Mouse (Mus musculus) adrenal gland, postnatal 14 days (tissue): Measurements from ENCODE around the gene Rims1. TPM values are rescaled to one million over a fixed set of nuclear protein-coding genes. Genes with fewer than 3 reads are reported as not detected.
A peak's percentile ranks its signal among the peaks of the same experiment; 100 is the strongest.

Experiments
- DNase-seq: peaks from one replicate; pipeline ENCODE4 v3.0.0; 2021; ENCODE audit warnings: mixed read lengths
- total RNA-seq: library from RNA; stranded (reverse); gene quantifications from 2 replicates; pipeline ENCODE4 v1.2.3, GENCODE M21; 2021

Gene Rims1
- total RNA-seq, 1 experiment from 2014 or later = 0.67 TPM

- no peak for DNase-seq
These were observed 466.9 kb downstream of the Rims1 start for GRCm38 (mm10) chr1:22338914-22339313.

- DNase-seq = no peak
These were observed 484.7 kb downstream of the Rims1 start for GRCm38 (mm10) chr1:22320941-22321676.

GRCm38 (mm10) chr1:22315537-22315936 is 490.3 kb downstream of the Rims1 start:
- DNase-seq = no peak

- no peak for DNase-seq
These were observed 494.3 kb downstream of the Rims1 start for GRCm38 (mm10) chr1:22311471-22311870.

GRCm38 (mm10) chr1:22306519-22306918 is 499.3 kb downstream of the Rims1 start:
- DNase-seq = no peak

GRCm38 (mm10) chr1:22305932-22306331 is 499.9 kb downstream of the Rims1 start:
- no peak for DNase-seq

- DNase-seq = no peak
These were observed 511.8 kb downstream of the Rims1 start for GRCm38 (mm10) chr1:22293953-22294352.

- no peak for DNase-seq
These were observed 512.5 kb downstream of the Rims1 start for GRCm38 (mm10) chr1:22293310-22293709.

GRCm38 (mm10) chr1:22286807-22287206 is 519.0 kb downstream of the Rims1 start:
- DNase-seq = no peak

GRCm38 (mm10) chr1:22279954-22280353 is 525.8 kb downstream of the Rims1 start:
- no peak for DNase-seq

GRCm38 (mm10) chr1:22274081-22274480 is 531.7 kb downstream of the Rims1 start:
- no peak for DNase-seq

GRCm38 (mm10) chr1:22270131-22270530 is 535.7 kb downstream of the Rims1 start:
- DNase-seq = no peak

GRCm38 (mm10) chr1:22268581-22269359 is 537.0 kb downstream of the Rims1 start:
- peak; percentile 75 for DNase-seq

- DNase-seq = no peak
These were observed 539.3 kb downstream of the Rims1 start for GRCm38 (mm10) chr1:22266491-22266890.

GRCm38 (mm10) chr1:22265528-22265927 is 540.3 kb downstream of the Rims1 start:
- no peak for DNase-seq

- DNase-seq = no peak
These were observed 543.4 kb downstream of the Rims1 start for GRCm38 (mm10) chr1:22262169-22262950.

GRCm38 (mm10) chr1:22261702-22262101 is 544.1 kb downstream of the Rims1 start:
- no peak for DNase-seq

GRCm38 (mm10) chr1:22260291-22260690 is 545.5 kb downstream of the Rims1 start:
- DNase-seq = no peak

- DNase-seq = no peak
These were observed 547.4 kb downstream of the Rims1 start for GRCm38 (mm10) chr1:22258356-22258755.

- no peak for DNase-seq
These were observed 551.5 kb downstream of the Rims1 start for GRCm38 (mm10) chr1:22254278-22254677.

- DNase-seq = no peak
These were observed 552.9 kb downstream of the Rims1 start for GRCm38 (mm10) chr1:22252873-22253272.

GRCm38 (mm10) chr1:22248898-22249386 is 556.9 kb downstream of the Rims1 start:
- DNase-seq = no peak

- DNase-seq = no peak
These were observed 560.0 kb downstream of the Rims1 start for GRCm38 (mm10) chr1:22245748-22246147.
